Mouse (Mus musculus) hindbrain, embryonic 10.5 days (tissue): ENCODE data around the gene Tnfrsf13c. TPM values are rescaled to one million over a fixed set of nuclear protein-coding genes. Genes with fewer than 3 reads are reported as not detected.

ENCODE experiments used
- DNase-seq: peaks from one replicate; pipeline ENCODE4 v3.0.0-alpha.2; 2017; ENCODE audit warnings: low spot score
- H3K27ac ChIP-seq: fragments of 300-500 bp; sonication (generic); 2 replicates; pipeline ENCODE4 v1.5.1; 2016; ENCODE audit warnings: mild to moderate bottlenecking, moderate library complexity
- H3K27me3 ChIP-seq: fragments of 300-500 bp; sonication (generic); 2 replicates; pipeline ENCODE4 v1.6.1; 2016; ENCODE audit warnings: mild to moderate bottlenecking; ENCODE audit not compliant: poor library complexity, insufficient read depth, severe bottlenecking
- H3K36me3 ChIP-seq: fragments of 300-500 bp; sonication (generic); 2 replicates; pipeline ENCODE4 v1.6.1; 2016; ENCODE audit warnings: mild to moderate bottlenecking, moderate library complexity
- H3K4me1 ChIP-seq: fragments of 300-500 bp; sonication (generic); replicated peaks from 2 replicates; pipeline ENCODE4 v1.6.1; 2016; ENCODE audit warnings: mild to moderate bottlenecking
- H3K4me3 ChIP-seq: fragments of 300-500 bp; sonication (generic); 2 replicates; pipeline ENCODE4 v1.5.1; 2016; ENCODE audit warnings: mild to moderate bottlenecking, moderate library complexity
- H3K9me3 ChIP-seq: fragments of 300-500 bp; sonication (generic); 2 replicates; pipeline ENCODE4 v1.6.1; 2016; ENCODE audit warnings: mild to moderate bottlenecking, moderate library complexity
- WGBS: fragments of 180-500 bp; shearing (Covaris S2); methylation state at CpG from one replicate; pipeline ENCODE4 v1.1.7; 2016; 5-methylcytosine and 5-hydroxymethylcytosine counted together
- polyA plus RNA-seq: library from polyadenylated mRNA; unstranded; fragments of >200 nt; fragmentation: Nextera tagmentation; extraction: Ambion mirVana; gene quantifications from 2 replicates; pipeline ENCODE4 v1.2.1, GENCODE M21; 2016

Gene Tnfrsf13c
- polyA plus RNA-seq, 1 experiment from 2014 or later: 0.18 TPM

GRCm38 (mm10) chr15:82211911-82212751, 12.0 kb downstream of the Tnfrsf13c start:
- Histone ChIP-seq H3K36me3 (no peaks in the 10 kb centered on the region), H3K9me3 (no peaks in the 10 kb centered on the region), H3K27me3 (peaks cover 100% of the 10 kb centered on the region), H3K4me1 (peaks cover 59% of the 10 kb centered on the region), H3K4me3 (peak overlapping the region; percentile 56), H3K27ac (peak overlapping the region; percentile 66)
- WGBS: under 1% methylated on average over 112 of the region's 112 CpGs
- peak; percentile 63 for DNase-seq

GRCm38 (mm10) chr15:82211281-82211680, 12.9 kb downstream of the Tnfrsf13c start:
- Histone ChIP-seq H3K4me1 (peaks cover 59% of the 10 kb centered on the region), H3K27ac (no peak overlapping the region)
- no peak for DNase-seq

GRCm38 (mm10) chr15:82210801-82211200, 13.4 kb downstream of the Tnfrsf13c start:
- H3K36me3 ChIP-seq: peaks cover 11% of the 10 kb centered on the region
- H3K4me3 ChIP-seq: peak overlapping the region; percentile 11; the same call in 1 of the 2 replicates
- no peak for DNase-seq
- peaks cover 59% of the 10 kb centered on the region for H3K4me1 ChIP-seq
- 50% methylated on average over 1 of the region's 1 CpGs for WGBS
- peaks cover 100% of the 10 kb centered on the region for H3K27me3 ChIP-seq
- no peak overlapping the region for H3K27ac ChIP-seq
- no peaks in the 10 kb centered on the region for H3K9me3 ChIP-seq

More at GRCm38 (mm10) chr15:82211281-82211680, 12.9 kb downstream of the Tnfrsf13c start:
- Histone ChIP-seq H3K27me3 (peaks cover 100% of the 10 kb centered on the region), H3K4me3 (peak overlapping the region; percentile 56), H3K36me3 (peaks cover 6% of the 10 kb centered on the region), H3K9me3 (no peaks in the 10 kb centered on the region)
- WGBS: 2% methylated on average over 11 of the region's 11 CpGs

GRCm38 (mm10) chr15:82209295-82210050, 14.7 kb downstream of the Tnfrsf13c start:
- H3K9me3 ChIP-seq: no peaks in the 10 kb centered on the region
- H3K27me3 ChIP-seq: peaks cover 100% of the 10 kb centered on the region
- no peak overlapping the region for H3K4me3 ChIP-seq
- peaks cover 65% of the 10 kb centered on the region for H3K4me1 ChIP-seq
- no peak for DNase-seq
- H3K36me3 ChIP-seq: peaks cover 24% of the 10 kb centered on the region
- H3K27ac ChIP-seq: no peak overlapping the region
- WGBS: 80% methylated on average over 13 of the region's 13 CpGs

- Histone ChIP-seq H3K36me3 (peaks cover 36% of the 10 kb centered on the region), H3K27ac (no peak overlapping the region), H3K4me3 (no peak overlapping the region), H3K27me3 (peaks cover 90% of the 10 kb centered on the region), H3K9me3 (no peaks in the 10 kb centered on the region), H3K4me1 (peaks cover 76% of the 10 kb centered on the region)
- DNase-seq: no peak
- WGBS: 80% methylated on average over 8 of the region's 8 CpGs
Observed at GRCm38 (mm10) chr15:82208307-82208706, 15.9 kb downstream of the Tnfrsf13c start.

GRCm38 (mm10) chr15:82207504-82208219, 16.5 kb downstream of the Tnfrsf13c start:
- peaks cover 72% of the 10 kb centered on the region for H3K4me1 ChIP-seq
- DNase-seq: no peak
- 13% methylated on average over 30 of the region's 30 CpGs for WGBS
- peaks cover 84% of the 10 kb centered on the region for H3K27me3 ChIP-seq
- peak overlapping the region; percentile 32 for H3K4me3 ChIP-seq
- no peaks in the 10 kb centered on the region for H3K9me3 ChIP-seq
- H3K27ac ChIP-seq: no peak overlapping the region
- peaks cover 42% of the 10 kb centered on the region for H3K36me3 ChIP-seq

GRCm38 (mm10) chr15:82207105-82207459, 17.1 kb downstream of the Tnfrsf13c start:
- no peaks in the 10 kb centered on the region for H3K9me3 ChIP-seq

GRCm38 (mm10) chr15:82206365-82207104, 17.6 kb downstream of the Tnfrsf13c start:
- peaks cover 73% of the 10 kb centered on the region for H3K27me3 ChIP-seq
- no peak overlapping the region for H3K4me3 ChIP-seq
- no peaks in the 10 kb centered on the region for H3K9me3 ChIP-seq
- no peak overlapping the region; the same call in 1 of the 2 replicates for H3K27ac ChIP-seq
- WGBS: 60% methylated on average over 9 of the region's 9 CpGs
- H3K36me3 ChIP-seq: peaks cover 53% of the 10 kb centered on the region
- H3K4me1 ChIP-seq: peaks cover 61% of the 10 kb centered on the region
- DNase-seq: peak; percentile 39

More at GRCm38 (mm10) chr15:82207105-82207459, 17.1 kb downstream of the Tnfrsf13c start:
- Histone ChIP-seq H3K27me3 (peaks cover 78% of the 10 kb centered on the region), H3K27ac (no peak overlapping the region), H3K4me3 (peak overlapping the region; percentile 32), H3K36me3 (peaks cover 48% of the 10 kb centered on the region), H3K4me1 (peaks cover 67% of the 10 kb centered on the region)
- 12% methylated on average over 34 of the region's 34 CpGs for WGBS
- DNase-seq: no peak

GRCm38 (mm10) chr15:82204680-82205371, 19.3 kb downstream of the Tnfrsf13c start:
- DNase-seq: no peak
- Histone ChIP-seq H3K9me3 (no peaks in the 10 kb centered on the region), H3K4me3 (no peak overlapping the region), H3K27ac (peak overlapping the region; percentile 71), H3K27me3 (peaks cover 56% of the 10 kb centered on the region), H3K36me3 (peaks cover 70% of the 10 kb centered on the region), H3K4me1 (peaks cover 49% of the 10 kb centered on the region)
- 65% methylated on average over 10 of the region's 10 CpGs for WGBS

- Histone ChIP-seq H3K27ac (peak overlapping the region; percentile 71), H3K36me3 (peaks cover 81% of the 10 kb centered on the region), H3K4me3 (no peak overlapping the region), H3K27me3 (peaks cover 45% of the 10 kb centered on the region), H3K9me3 (no peaks in the 10 kb centered on the region), H3K4me1 (peaks cover 49% of the 10 kb centered on the region)
- no peak for DNase-seq
- WGBS: 76% methylated on average over 20 of the region's 20 CpGs
Observed at GRCm38 (mm10) chr15:82203611-82204351, 20.4 kb downstream of the Tnfrsf13c start.

- H3K4me1 ChIP-seq: peaks cover 49% of the 10 kb centered on the region
- no peaks in the 10 kb centered on the region for H3K9me3 ChIP-seq
- peaks cover 88% of the 10 kb centered on the region for H3K36me3 ChIP-seq
- no peak overlapping the region for H3K27ac ChIP-seq
- H3K4me3 ChIP-seq: no peak overlapping the region
- WGBS: 95% methylated on average over 10 of the region's 10 CpGs
- peaks cover 38% of the 10 kb centered on the region for H3K27me3 ChIP-seq
- no peak for DNase-seq
Observed at GRCm38 (mm10) chr15:82203090-82203489, 21.1 kb downstream of the Tnfrsf13c start.
